Mouse (Mus musculus): ENCODE results near the gene Cdc25b. TPM values are rescaled to one million over a fixed set of nuclear protein-coding genes. Genes with fewer than 3 reads are reported as not detected.

The Cdc25b gene
- polyA plus RNA-seq, 1 experiment from 2014 or later = 85.7 TPM

GRCm38 (mm10) chr2:131166172-131166571 lies 20.6 kb upstream of the Cdc25b start:
- H3K36me3 ChIP-seq = no peaks in the 10 kb centered on the region
- H3K9me3 ChIP-seq (replicated peaks) = 0 out of 2 replicates have a peak, but pooled peaks cover 5% of the 10 kb centered on the region
- ATAC-seq (ENCODE audit: low FRiP score) = no peak
- 87% methylated on average over 2 of the region's 2 CpGs for WGBS
- H3K4me2 ChIP-seq (replicated peaks) = no peak overlapping the region
- H3K9ac ChIP-seq = no peak overlapping the region
- peaks cover 10% of the 10 kb centered on the region for H3K27me3 ChIP-seq
- no peak overlapping the region for H3K27ac ChIP-seq
- no peak overlapping the region for H3K4me3 ChIP-seq
- H3K4me1 ChIP-seq = peaks cover 4% of the 10 kb centered on the region; the same call in 1 of the 2 replicates

- 86% methylated on average over 6 of the region's 6 CpGs for WGBS
- ATAC-seq (ENCODE audit: low FRiP score) = no peak
- Histone ChIP-seq H3K27ac (no peak overlapping the region), H3K4me1 (peaks cover 12% of the 10 kb centered on the region), H3K9me3 (replicated peaks) (0 out of 2 replicates have a peak, but pooled peaks cover 5% of the 10 kb centered on the region), H3K9ac (no peak overlapping the region), H3K27me3 (peaks cover 28% of the 10 kb centered on the region), H3K4me3 (no peak overlapping the region), H3K36me3 (peaks cover 6% of the 10 kb centered on the region; the same call in 1 of the 2 replicates), H3K4me2 (replicated peaks) (no peak overlapping the region)
Measured at GRCm38 (mm10) chr2:131167984-131168383, 18.8 kb upstream of the Cdc25b start.

DNA sequence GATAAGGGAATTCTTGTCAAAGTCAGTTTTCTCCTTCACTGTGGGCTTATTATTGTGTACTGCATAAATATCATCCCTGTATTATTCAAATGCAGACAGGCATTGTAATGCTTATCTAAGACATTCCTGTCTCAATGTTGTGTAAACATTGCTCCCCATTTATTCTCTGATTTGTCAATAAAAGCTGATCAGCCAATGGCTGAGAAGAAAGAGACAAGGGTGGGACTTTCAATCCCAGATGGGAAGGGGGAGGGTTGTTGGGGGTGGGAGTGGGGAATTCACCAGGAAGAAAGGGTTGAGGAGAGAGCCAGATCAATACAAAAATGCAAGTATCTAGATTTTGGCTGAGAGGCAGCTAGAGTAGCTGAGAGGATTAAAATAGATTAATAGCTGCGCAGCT lies 17.8 kb upstream of the Cdc25b start:
- Histone ChIP-seq H3K27ac (no peak overlapping the region), H3K36me3 (peaks cover 6% of the 10 kb centered on the region; the same call in 1 of the 2 replicates), H3K4me2 (replicated peaks) (no peak overlapping the region), H3K4me1 (peaks cover 18% of the 10 kb centered on the region), H3K9ac (no peak overlapping the region), H3K4me3 (no peak overlapping the region), H3K27me3 (peaks cover 37% of the 10 kb centered on the region), H3K9me3 (replicated peaks) (0 out of 2 replicates have a peak, but pooled peaks cover 5% of the 10 kb centered on the region)
- 82% methylated on average over 1 of the region's 1 CpGs for WGBS
- no peak for ATAC-seq (ENCODE audit: low FRiP score)

DNA sequence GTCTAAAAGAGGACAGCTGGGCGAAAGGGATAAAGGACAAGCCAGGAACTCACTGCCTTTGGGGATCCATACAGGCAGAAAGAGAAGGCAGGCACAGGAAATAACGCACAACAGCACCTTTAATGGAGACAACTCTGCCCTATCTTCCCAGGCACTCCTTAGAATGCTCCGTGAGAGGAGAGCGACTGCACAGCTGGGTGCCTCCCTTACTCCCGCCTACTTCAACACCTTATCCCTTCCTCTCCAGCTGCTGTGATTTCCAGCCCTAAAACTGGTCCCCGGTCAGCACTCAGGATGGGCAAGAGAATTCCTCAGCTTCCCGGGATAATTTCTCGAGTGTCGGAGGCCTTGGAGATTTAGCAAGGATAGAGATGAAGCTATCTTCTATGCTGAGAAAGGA lies 15.8 kb upstream of the Cdc25b start:
- no peak for ATAC-seq (ENCODE audit: low FRiP score)
- Histone ChIP-seq H3K27ac (no peak overlapping the region), H3K27me3 (peaks cover 38% of the 10 kb centered on the region), H3K4me2 (replicated peaks) (peak overlapping the region; percentile 43), H3K9ac (no peak overlapping the region), H3K9me3 (replicated peaks) (no peaks in the 10 kb centered on the region), H3K36me3 (peaks cover 6% of the 10 kb centered on the region; the same call in 1 of the 2 replicates), H3K4me1 (peaks cover 37% of the 10 kb centered on the region), H3K4me3 (no peak overlapping the region)
- whole genome bisulfite sequencing = 18% methylated on average over 9 of the region's 9 CpGs

DNA sequence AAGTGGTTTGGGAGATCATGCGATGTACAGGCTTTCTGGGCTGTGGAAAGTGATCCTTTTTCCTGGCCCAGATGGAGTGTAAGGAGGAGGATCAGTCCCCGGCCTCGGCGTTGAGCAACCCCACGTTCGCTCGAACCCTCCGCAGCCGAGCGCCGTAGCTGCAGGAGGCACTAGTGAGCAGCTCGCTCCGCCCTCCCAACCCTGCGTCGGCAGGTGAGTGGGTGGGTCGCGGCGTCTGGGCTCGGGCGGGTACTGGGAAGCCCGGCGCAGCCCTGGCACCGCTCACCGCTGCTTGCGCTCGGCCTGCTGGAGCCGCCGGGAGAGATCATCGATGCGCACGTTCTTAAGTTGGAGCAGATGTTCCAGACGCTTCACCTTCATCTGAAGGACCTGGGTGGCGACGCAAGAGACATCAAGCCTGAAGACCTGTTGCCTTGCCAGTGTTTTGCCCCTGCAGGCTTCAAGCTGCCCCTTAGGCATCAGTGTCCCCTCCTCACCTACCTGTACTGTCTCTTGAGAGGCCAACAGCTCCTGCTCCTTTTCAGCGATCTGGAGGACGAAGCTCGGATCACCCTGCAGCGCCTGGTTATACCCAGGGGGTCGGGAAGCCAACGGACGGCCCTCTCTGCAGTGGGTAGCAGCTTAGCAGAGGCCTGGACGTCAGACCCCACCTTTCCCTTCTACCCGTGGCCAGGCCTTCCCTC lies 15.2 kb upstream of the Cdc25b start:
- Histone ChIP-seq H3K4me3 (peak overlapping the region; percentile 23), H3K27me3 (peaks cover 38% of the 10 kb centered on the region), H3K9me3 (replicated peaks) (no peaks in the 10 kb centered on the region), H3K4me1 (peaks cover 41% of the 10 kb centered on the region), H3K9ac (0 out of 2 replicates have a peak overlapping the region, but pooled peaks have one; percentile 18), H3K36me3 (peaks cover 6% of the 10 kb centered on the region; the same call in 1 of the 2 replicates), H3K4me2 (replicated peaks) (peak overlapping the region; percentile 43), H3K27ac (no peak overlapping the region)
- 8% methylated on average over 39 of the region's 43 CpGs for WGBS
- no peak for ATAC-seq (ENCODE audit: low FRiP score)

- H3K4me1 ChIP-seq = peaks cover 49% of the 10 kb centered on the region
- ATAC-seq (ENCODE audit: low FRiP score) = no peak
- no peaks in the 10 kb centered on the region for H3K9me3 ChIP-seq (replicated peaks)
- H3K27me3 ChIP-seq = peaks cover 38% of the 10 kb centered on the region
- 43% methylated on average over 9 of the region's 9 CpGs for WGBS
- no peak overlapping the region for H3K9ac ChIP-seq
- H3K4me2 ChIP-seq (replicated peaks) = no peak overlapping the region
- H3K36me3 ChIP-seq = peaks cover 9% of the 10 kb centered on the region
- H3K27ac ChIP-seq = no peak overlapping the region
- H3K4me3 ChIP-seq = no peak overlapping the region
Measured at GRCm38 (mm10) chr2:131172322-131172721, 14.4 kb upstream of the Cdc25b start.

- ATAC-seq (ENCODE audit: low FRiP score) = peak; percentile 47
- no peak overlapping the region for H3K27ac ChIP-seq
- H3K9ac ChIP-seq = peak overlapping the region; percentile 49
- peaks cover 16% of the 10 kb centered on the region for H3K36me3 ChIP-seq
- no peaks in the 10 kb centered on the region for H3K9me3 ChIP-seq (replicated peaks)
- H3K4me1 ChIP-seq = peaks cover 68% of the 10 kb centered on the region
- H3K4me2 ChIP-seq (replicated peaks) = peak overlapping the region; percentile 87
- peaks cover 38% of the 10 kb centered on the region for H3K27me3 ChIP-seq
- H3K4me3 ChIP-seq = peak overlapping the region; percentile 38
- 5% methylated on average over 11 of the region's 11 CpGs for WGBS
Measured at GRCm38 (mm10) chr2:131174700-131175099, 12.0 kb upstream of the Cdc25b start.

- no peak overlapping the region for H3K4me2 ChIP-seq (replicated peaks)
- H3K9ac ChIP-seq = no peak overlapping the region
- peaks cover 35% of the 10 kb centered on the region for H3K27me3 ChIP-seq
- peaks cover 68% of the 10 kb centered on the region for H3K4me1 ChIP-seq
- ATAC-seq (ENCODE audit: low FRiP score) = no peak
- H3K27ac ChIP-seq = peak overlapping the region; percentile 41; the same call in 1 of the 2 replicates
- no peak overlapping the region for H3K4me3 ChIP-seq
- H3K9me3 ChIP-seq (replicated peaks) = no peaks in the 10 kb centered on the region
- 72% methylated on average over 3 of the region's 3 CpGs for WGBS
- H3K36me3 ChIP-seq = peaks cover 16% of the 10 kb centered on the region
Measured at GRCm38 (mm10) chr2:131175286-131175944, 11.3 kb upstream of the Cdc25b start.

DNA sequence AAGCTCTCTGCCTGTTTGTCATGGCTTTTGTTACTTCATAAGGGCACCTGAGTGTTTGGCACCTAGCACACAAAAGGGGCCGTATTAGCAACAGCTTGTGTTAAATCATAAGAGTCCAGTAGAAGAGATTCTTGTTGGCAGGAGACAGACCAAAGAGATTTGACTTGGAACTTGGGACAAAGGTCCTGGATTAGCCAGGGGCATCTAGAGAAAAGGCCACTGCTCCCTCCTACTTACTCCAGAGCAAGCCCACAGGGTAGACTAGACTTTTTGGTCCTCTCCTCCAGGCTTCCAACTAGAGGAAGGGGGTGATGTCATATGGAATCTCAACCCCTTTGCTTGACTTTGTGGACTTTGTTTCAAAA lies 10.8 kb upstream of the Cdc25b start:
- Histone ChIP-seq H3K27ac (peak overlapping the region; percentile 41; the same call in 1 of the 2 replicates), H3K9me3 (replicated peaks) (no peaks in the 10 kb centered on the region), H3K4me1 (peaks cover 67% of the 10 kb centered on the region), H3K9ac (no peak overlapping the region), H3K27me3 (peaks cover 30% of the 10 kb centered on the region), H3K4me2 (replicated peaks) (no peak overlapping the region), H3K4me3 (no peak overlapping the region), H3K36me3 (peaks cover 16% of the 10 kb centered on the region)
- no peak for ATAC-seq (ENCODE audit: low FRiP score)
- WGBS = 96% methylated on average over 1 of the region's 1 CpGs

GRCm38 (mm10) chr2:131176491-131176890 lies 10.3 kb upstream of the Cdc25b start:
- WGBS = 66% methylated on average over 5 of the region's 5 CpGs
- peaks cover 25% of the 10 kb centered on the region for H3K27me3 ChIP-seq
- H3K4me2 ChIP-seq (replicated peaks) = peak overlapping the region; percentile 97
- no peak overlapping the region for H3K27ac ChIP-seq
- H3K9ac ChIP-seq = no peak overlapping the region
- H3K9me3 ChIP-seq (replicated peaks) = no peaks in the 10 kb centered on the region
- peaks cover 16% of the 10 kb centered on the region for H3K36me3 ChIP-seq
- no peak overlapping the region for H3K4me3 ChIP-seq
- peaks cover 62% of the 10 kb centered on the region for H3K4me1 ChIP-seq
- ATAC-seq (ENCODE audit: low FRiP score) = no peak

DNA sequence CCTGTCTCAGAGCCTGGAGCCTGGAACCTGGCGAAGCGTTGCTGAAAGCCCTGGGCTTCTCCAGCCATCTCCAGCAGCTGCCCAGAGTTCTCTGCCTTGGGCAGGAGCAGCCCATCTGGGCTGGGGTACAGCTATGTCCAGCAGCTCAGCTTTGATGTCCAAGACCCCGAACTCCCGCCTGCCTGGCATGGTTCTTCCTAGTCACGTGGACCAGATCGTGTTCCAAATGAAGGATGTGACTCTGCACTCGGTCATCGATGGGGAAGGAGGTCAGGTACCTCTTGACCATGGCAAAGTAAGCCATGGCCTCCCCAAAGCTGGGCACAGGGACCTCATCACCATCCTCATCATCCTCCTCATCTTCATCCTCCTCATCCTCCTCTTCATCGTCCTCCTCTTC lies 8.8 kb upstream of the Cdc25b start:
- H3K9ac ChIP-seq = peak overlapping the region; percentile 88
- peaks cover 56% of the 10 kb centered on the region for H3K4me1 ChIP-seq
- H3K4me2 ChIP-seq (replicated peaks) = peak overlapping the region; percentile 97
- 0 out of 2 replicates have a peak overlapping the region, but pooled peaks have one; percentile 4 for H3K27ac ChIP-seq
- no peaks in the 10 kb centered on the region for H3K9me3 ChIP-seq (replicated peaks)
- peaks cover 10% of the 10 kb centered on the region for H3K36me3 ChIP-seq
- H3K27me3 ChIP-seq = peaks cover 10% of the 10 kb centered on the region
- no peak for ATAC-seq (ENCODE audit: low FRiP score)
- H3K4me3 ChIP-seq = peak overlapping the region; percentile 80
- 78% methylated on average over 9 of the region's 9 CpGs for WGBS

GRCm38 (mm10) chr2:131178828-131179245 lies 7.9 kb upstream of the Cdc25b start:
- Histone ChIP-seq H3K4me3 (peak overlapping the region; percentile 80), H3K9me3 (replicated peaks) (no peaks in the 10 kb centered on the region), H3K4me2 (replicated peaks) (peak overlapping the region; percentile 97), H3K9ac (peak overlapping the region; percentile 88), H3K36me3 (peaks cover 10% of the 10 kb centered on the region), H3K4me1 (peaks cover 51% of the 10 kb centered on the region), H3K27ac (peak overlapping the region; percentile 93), H3K27me3 (0 out of 2 replicates have a peak, but pooled peaks cover 1% of the 10 kb centered on the region)
- 24% methylated on average over 25 of the region's 26 CpGs for WGBS
- peak; percentile 1; the same call in 1 of the 2 replicates for ATAC-seq (ENCODE audit: low FRiP score)

Measured in hindbrain, embryonic 12.5 days (tissue).